ENCODE assay signal across 8 mouse cellular contexts in genomic region chr4:154963901-154964580, GRCm38 (mm10). TPM values are rescaled to one million over a fixed set of nuclear protein-coding genes. Genes with fewer than 3 reads are reported as not detected.
A peak's percentile ranks its signal among the peaks of the same experiment; 100 is the strongest.
DNase-seq lines count a peak whose midpoint lies in the region; ATAC-seq lines count a peak whose summit lies in the region.

TSS of gene Pank4 (plus strand) at chr4:154964123.

- peak within 1 kb of the TSS; percentile 81 for H3K9ac ChIP-seq in hindbrain, embryonic 14.5 days

- peaks cover 14% of the 10 kb centered on the region for H3K27me3 ChIP-seq in hindbrain, embryonic 14.5 days (ENCODE audit: control insufficient read depth, insufficient read depth, low read length)

- peak within 1 kb of the TSS; percentile 91 for H3K27ac ChIP-seq in hindbrain, embryonic 14.5 days

- H3K36me3 ChIP-seq in hindbrain, embryonic 14.5 days (replicated peaks; ENCODE audit: control insufficient read depth, insufficient read depth), result peaks cover 2% of the 10 kb centered on the region; the same call in 1 of the 2 replicates

- DNase-seq in R1 (ENCODE audit: low read depth, low spot score), result peak; percentile 90
- DNase-seq in cerebellum, postnatal 25 days, result peak; percentile 96 to 97
- DNase-seq in frontal cortex, postnatal 36 days (ENCODE audit: low spot score in 2 of 2), result peak; percentile 89 to 94
- DNase-seq in hindbrain, embryonic 14.5 days (ENCODE audit: low spot score), result peak; percentile 91
- DNase-seq in layer of hippocampus, postnatal 36 days, result peak; percentile 88 to 92
- DNase-seq in lung, postnatal 25 days (ENCODE audit: low spot score), result peak; percentile 93
- peak; percentile 82 for DNase-seq in retina, adult 2 months (ENCODE audit: low read depth, low spot score)
- DNase-seq in thymus, postnatal 25 days, result peak; percentile 85

- H3K4me1 ChIP-seq in hindbrain, embryonic 14.5 days (replicated peaks; ENCODE audit: control insufficient read depth, insufficient read depth, low read length), result peaks cover 60% of the 10 kb centered on the region

- peak within 1 kb of the TSS; percentile 65 for H3K4me3 ChIP-seq in hindbrain, embryonic 14.5 days (replicated peaks; ENCODE audit: low read length)

- peak; percentile 90 for ATAC-seq in hindbrain, embryonic 14.5 days (ENCODE audit: low FRiP score)

- under 1% methylated on average over 60 of the region's 66 CpGs for WGBS in hindbrain, embryonic 14.5 days

- peak within 1 kb of the TSS; percentile 80 for H3K4me2 ChIP-seq in hindbrain, embryonic 14.5 days (replicated peaks)

- H3K9me3 ChIP-seq in hindbrain, embryonic 14.5 days (ENCODE audit: control insufficient read depth, low read length), result no peaks in the 10 kb centered on the region

RNA-seq across cellular contexts. Expression of gene Pank4, which starts in this region (rescaled TPM):
- 34.1 and 34.4 TPM in 2 replicates for polyA plus RNA-seq in hindbrain, embryonic 14.5 days (2014; fragmentation: Nextera tagmentation; extraction: Ambion mirVana)
- 10 to 100 TPM; 40.6 to 40.8 TPM for total RNA-seq in layer of hippocampus, postnatal 36 days (2021)

Comparison
In these comparisons a context has a peak if more than half of its experiments do, and no peak if none do; other contexts are left out.
1. Peak in every context shown above with its lines: DNase-seq, ATAC-seq, H3K4me3 ChIP-seq and H3K27ac ChIP-seq.